ENCODE assay signal across 14 mouse cellular contexts in the genomic region with DNA sequence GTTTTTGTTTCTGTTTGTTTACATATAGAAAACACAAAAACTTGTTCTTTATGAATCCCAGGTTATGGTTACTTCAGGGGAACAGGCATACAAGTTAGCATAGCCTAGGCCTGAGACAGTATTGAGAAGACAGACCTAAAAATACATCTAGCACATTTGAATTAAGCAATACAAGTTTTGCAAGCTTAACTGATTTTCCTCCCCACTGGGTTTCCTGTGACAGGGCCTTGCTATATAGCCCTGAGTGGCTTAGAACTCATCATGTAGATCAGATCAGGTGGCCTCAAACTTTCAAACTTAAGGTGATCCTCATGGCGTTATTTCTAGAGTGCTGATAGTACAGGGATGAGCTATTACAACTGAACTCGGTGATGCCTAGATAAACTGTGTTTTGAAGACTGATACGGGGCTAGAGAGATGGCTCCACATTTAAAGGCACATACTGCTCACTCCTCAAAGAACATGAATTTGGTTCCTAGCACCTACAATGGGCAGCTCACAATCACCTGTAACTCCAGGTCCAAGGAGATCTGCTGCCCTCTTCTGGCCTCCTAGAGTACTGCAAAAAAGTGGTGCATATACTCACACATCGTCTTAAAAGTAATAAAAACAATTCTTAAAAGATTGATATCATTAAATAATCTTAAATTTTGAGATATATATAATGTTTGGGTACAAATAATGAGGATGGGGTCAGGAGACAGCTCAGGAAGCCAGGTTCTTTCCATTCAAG.
A peak's percentile ranks its signal among the peaks of the same experiment; 100 is the strongest.
DNase-seq lines count a peak whose midpoint lies in the region; ATAC-seq and TF ChIP-seq lines count a peak whose summit lies in the region.
"Had no signal": no experiment of that assay in that cellular context is flagged by ENCODE, and none has a peak within 500 bp of the region (broad histone marks: within the 10 kb centered on the region; RNA-seq: fewer than 3 reads in every experiment).

No protein-coding gene starts in this region.

- no peak overlapping the region for H3K4me2 ChIP-seq in liver, embryonic 14.5 days (ENCODE audit: low read depth)
- H3K4me2 ChIP-seq in liver, embryonic 11.5 days = no peak overlapping the region
- H3K4me2 ChIP-seq: embryonic facial prominence, embryonic 12.5 days; heart, embryonic 13.5 days; hindbrain, embryonic 13.5 days; kidney, embryonic 15.5 days; neural tube, embryonic 15.5 days had no signal

- H3K36me3 ChIP-seq in liver, embryonic 14.5 days (replicated peaks; ENCODE audit: control insufficient read depth, insufficient read depth, low read depth) = no peaks in the 10 kb centered on the region
- H3K36me3 ChIP-seq in liver, embryonic 11.5 days (ENCODE audit: control insufficient read depth, insufficient read depth, low read length) = peaks cover 8% of the 10 kb centered on the region; the same call in 1 of the 2 replicates
- H3K36me3 ChIP-seq in E14TG2a.4 (ENCODE audit: insufficient read depth, low read length) = no peaks in the 10 kb centered on the region
- H3K36me3 ChIP-seq: embryonic facial prominence, embryonic 12.5 days; hindbrain, embryonic 13.5 days; neural tube, embryonic 15.5 days had no signal

- H3K4me1 ChIP-seq in liver, embryonic 14.5 days (replicated peaks; ENCODE audit: control insufficient read depth in 2 of 2, insufficient read depth in 2 of 2, low read length in 1 of 2) = peaks cover 3 to 9% of the 10 kb centered on the region in 2 experiments
- no peaks in the 10 kb centered on the region for H3K4me1 ChIP-seq in liver, embryonic 11.5 days (replicated peaks; ENCODE audit: control insufficient read depth, insufficient read depth, low read length)
- H3K4me1 ChIP-seq in E14TG2a.4 (replicated peaks; ENCODE audit: low read depth, low read length) = no peaks in the 10 kb centered on the region
- H3K4me1 ChIP-seq: embryonic facial prominence, embryonic 12.5 days; heart, embryonic 13.5 days had no signal

- H3K4me3 ChIP-seq in liver, embryonic 14.5 days (ENCODE audit: insufficient read depth in 1 of 2, low read depth in 2 of 2, low read length in 2 of 2) = no peak overlapping the region
- no peak overlapping the region for H3K4me3 ChIP-seq in liver, embryonic 11.5 days (ENCODE audit: low read depth, low read length)
- no peak overlapping the region for H3K4me3 ChIP-seq in E14TG2a.4 (replicated peaks; ENCODE audit: low read length)
- H3K4me3 ChIP-seq: embryonic facial prominence, embryonic 12.5 days; forebrain, embryonic 10.5 days; heart, embryonic 13.5 days; hindbrain, embryonic 13.5 days; kidney, embryonic 15.5 days; neural tube, embryonic 15.5 days had no signal

- no peaks in the 10 kb centered on the region for H3K27me3 ChIP-seq in liver, embryonic 14.5 days (ENCODE audit: control insufficient read depth, insufficient read depth, low read length)
- no peaks in the 10 kb centered on the region for H3K27me3 ChIP-seq in liver, embryonic 11.5 days (replicated peaks; ENCODE audit: control insufficient read depth, insufficient read depth, low read length)
- no peaks in the 10 kb centered on the region for H3K27me3 ChIP-seq in E14TG2a.4 (ENCODE audit: insufficient read depth, low read length)
- H3K27me3 ChIP-seq: embryonic facial prominence, embryonic 12.5 days; heart, embryonic 13.5 days; hindbrain, embryonic 13.5 days; kidney, embryonic 15.5 days; neural tube, embryonic 15.5 days had no signal

- no peak for TF ChIP-seq EP300 in liver, embryonic 14.5 days (IDR thresholded peaks at IDR 0.05; ENCODE audit: low read depth)

- no peaks in the 10 kb centered on the region; the same call in 1 of the 2 replicates for H3K9me3 ChIP-seq in liver, embryonic 14.5 days (ENCODE audit: control insufficient read depth, low read length)
- H3K9me3 ChIP-seq in liver, embryonic 11.5 days (ENCODE audit: control insufficient read depth, low read length) = no peaks in the 10 kb centered on the region; the same call in 1 of the 2 replicates
- H3K9me3 ChIP-seq in E14TG2a.4 (ENCODE audit: low read length) = no peaks in the 10 kb centered on the region
- H3K9me3 ChIP-seq: embryonic facial prominence, embryonic 12.5 days; hindbrain, embryonic 13.5 days; neural tube, embryonic 15.5 days had no signal

- peak; percentile 65 for TF ChIP-seq CTCF in liver, embryonic 14.5 days (IDR thresholded peaks at IDR 0.05; ENCODE audit: low read depth)
- TF ChIP-seq CTCF in E14TG2a.4 (conservative IDR thresholded peaks at IDR 0.05; ENCODE audit: low read length) = peak; percentile 61

- 94% methylated on average over 4 of the region's 4 CpGs for WGBS in liver, embryonic 14.5 days (ENCODE audit: insufficient replicate concordance)
- WGBS in liver, embryonic 11.5 days = 93% methylated on average over 4 of the region's 4 CpGs

- no peak overlapping the region for H3K27ac ChIP-seq in liver, embryonic 14.5 days
- no peak overlapping the region for H3K27ac ChIP-seq in liver, embryonic 11.5 days (ENCODE audit: low read depth, low read length)
- H3K27ac ChIP-seq: embryonic facial prominence, embryonic 12.5 days; forebrain, embryonic 10.5 days; heart, embryonic 13.5 days; hindbrain, embryonic 13.5 days; kidney, embryonic 15.5 days; neural tube, embryonic 15.5 days had no signal

- no peak for ATAC-seq in liver, embryonic 14.5 days (ENCODE audit: insufficient read depth)
- ATAC-seq in liver, embryonic 11.5 days (replicated peaks; ENCODE audit: low FRiP score) = no peak

- DNase-seq in liver, embryonic 14.5 days (ENCODE audit: low read depth in 3 of 3, low spot score in 3 of 3) = no peak
- DNase-seq in liver, embryonic 11.5 days (ENCODE audit: low spot score) = no peak
- DNase-seq in A20 (ENCODE audit: low read depth, low spot score) = peak; percentile 24
- DNase-seq in induced T-regulatory cell, adult 2 months (ENCODE audit: low read depth) = peak; percentile 11
- DNase-seq in heart, adult 11 months = no peak
- no peak for DNase-seq in ovary, postnatal 14 days (ENCODE audit: low spot score)
- DNase-seq: lung, postnatal 14 days had no signal

- no peak overlapping the region for H3K9ac ChIP-seq in liver, embryonic 14.5 days (replicated peaks)
- H3K9ac ChIP-seq in liver, embryonic 11.5 days (ENCODE audit: low read depth, low read length) = no peak overlapping the region
- H3K9ac ChIP-seq: embryonic facial prominence, embryonic 12.5 days; heart, embryonic 13.5 days; hindbrain, embryonic 13.5 days; kidney, embryonic 15.5 days; neural tube, embryonic 15.5 days had no signal

Comparison
In these comparisons a context has a peak if more than half of its experiments do, and no peak if none do; other contexts are left out.
1. DNase-seq: peak in A20 (single experiment) and induced T-regulatory cell, adult 2 months (single experiment); none in liver, embryonic 14.5 days (0 of 3), liver, embryonic 11.5 days (single experiment), heart, adult 11 months (single experiment) and ovary, postnatal 14 days (single experiment).